Mouse (Mus musculus) heart, postnatal 4 days (tissue): Measurements from ENCODE around the gene Gm16181. TPM values are rescaled to one million over a fixed set of nuclear protein-coding genes. Genes with fewer than 3 reads are reported as not detected.

Experiments
- DNase-seq: peaks from one replicate; pipeline ENCODE4 v3.0.0; 2021
- total RNA-seq, 2 experiments: library from RNA; stranded (reverse); gene quantifications; 2 replicates each; pipeline ENCODE4 v1.2.3; 2021

Gm16181 gene
- total RNA-seq, 2 experiments from 2014 or later: 0.52 TPM; not detected in 1

- DNase-seq: peak; percentile 86
Measured at GRCm38 (mm10) chr17:35195631-35196320, 24.9 kb upstream of the Gm16181 start.

DNA sequence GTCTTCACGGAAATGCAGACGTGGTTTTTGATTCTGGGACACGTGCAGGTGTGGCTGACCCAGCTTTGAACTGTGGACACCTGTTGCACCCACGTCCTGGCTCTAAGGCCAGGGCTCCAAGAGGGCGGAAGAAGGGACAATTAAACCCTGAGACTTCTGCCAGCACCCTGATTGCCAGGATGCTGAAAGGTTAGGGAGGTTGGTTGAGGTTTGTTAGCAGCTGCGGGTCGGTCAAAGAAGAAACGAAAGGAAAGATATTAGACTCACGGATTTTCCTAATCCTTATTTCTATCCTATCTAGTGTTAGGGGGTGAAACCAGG lies 24.4 kb upstream of the Gm16181 start:
- DNase-seq: no peak

GRCm38 (mm10) chr17:35197126-35197525 lies 23.5 kb upstream of the Gm16181 start:
- DNase-seq: no peak

GRCm38 (mm10) chr17:35198029-35198428 lies 22.6 kb upstream of the Gm16181 start:
- no peak for DNase-seq

GRCm38 (mm10) chr17:35198946-35199345 lies 21.7 kb upstream of the Gm16181 start:
- no peak for DNase-seq

- no peak for DNase-seq
Measured at GRCm38 (mm10) chr17:35200398-35200797, 20.2 kb upstream of the Gm16181 start.

DNA sequence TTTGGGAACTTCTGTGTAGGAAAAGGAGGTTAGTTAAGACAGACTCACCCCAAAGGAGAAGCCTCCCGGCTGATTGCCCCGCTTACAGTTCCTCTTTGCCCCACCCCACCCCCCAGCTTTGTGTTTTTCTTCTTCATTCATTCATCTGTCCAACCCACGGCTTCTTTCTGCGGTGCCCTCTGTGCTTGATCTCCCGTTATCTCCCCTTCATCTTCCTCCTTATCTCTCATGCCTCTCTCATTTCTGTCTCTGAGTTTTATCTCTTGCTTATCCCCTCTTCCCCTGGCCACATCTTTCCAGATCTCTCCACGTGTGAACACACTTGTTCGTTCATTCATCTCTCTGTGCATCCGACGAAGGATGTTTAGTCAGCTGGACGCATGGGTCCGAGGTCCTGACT lies 19.5 kb upstream of the Gm16181 start:
- no peak for DNase-seq

GRCm38 (mm10) chr17:35201787-35202186 lies 18.8 kb upstream of the Gm16181 start, which contains the start of gene Tnf:
Tnf (minus strand) TSS chr17:35202007.
- DNase-seq: peak; percentile 74

GRCm38 (mm10) chr17:35202442-35202841 lies 18.2 kb upstream of the Gm16181 start:
- no peak for DNase-seq

DNA sequence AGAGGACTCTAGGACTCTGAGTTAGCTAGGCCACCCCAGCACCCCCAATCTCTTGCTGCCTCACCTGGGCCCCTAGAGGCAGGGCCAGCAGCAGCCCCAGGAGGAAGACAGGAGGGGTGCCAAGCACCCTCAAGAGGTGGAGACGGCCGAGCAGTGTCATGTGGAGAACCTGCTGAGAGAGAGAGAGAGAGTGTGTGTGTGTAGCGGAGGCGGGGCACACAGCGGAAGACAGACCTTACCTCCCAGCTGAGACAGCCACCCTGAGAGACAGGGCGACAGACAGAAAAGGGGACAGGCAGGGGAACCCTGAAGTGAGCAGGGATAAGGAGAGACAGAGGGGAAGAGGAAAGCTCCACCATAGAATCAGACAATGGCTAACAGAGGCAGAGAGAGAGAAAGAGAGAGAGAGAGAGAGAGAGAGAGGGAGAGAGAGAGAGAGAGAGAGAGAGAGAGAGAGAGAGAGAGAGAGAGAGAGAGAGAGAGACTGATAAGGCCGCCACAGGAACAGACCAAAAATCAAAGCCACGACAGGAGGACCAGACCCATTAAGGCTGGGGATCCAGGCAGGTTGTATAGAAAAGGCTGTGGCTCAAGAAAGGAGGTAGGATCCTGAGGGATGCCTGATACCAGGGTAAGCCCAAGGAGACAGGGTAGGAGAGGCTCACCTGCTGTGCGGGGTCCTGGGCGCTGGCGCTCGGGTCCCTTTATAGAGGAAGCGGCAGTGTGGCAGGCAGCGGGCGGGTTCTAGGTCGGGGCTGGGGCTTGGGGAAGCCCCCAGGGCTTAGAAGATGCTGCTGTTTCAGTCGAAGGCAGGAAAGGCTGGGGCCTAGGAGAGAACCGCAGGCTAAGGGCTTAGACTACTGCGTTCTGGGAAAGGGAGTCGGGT lies 15.9 kb upstream of the Gm16181 start, which contains the start of gene Lta:
Lta (minus strand) TSS at position 858 of the 886 bp plus-strand sequence.
- no peak for DNase-seq

DNA sequence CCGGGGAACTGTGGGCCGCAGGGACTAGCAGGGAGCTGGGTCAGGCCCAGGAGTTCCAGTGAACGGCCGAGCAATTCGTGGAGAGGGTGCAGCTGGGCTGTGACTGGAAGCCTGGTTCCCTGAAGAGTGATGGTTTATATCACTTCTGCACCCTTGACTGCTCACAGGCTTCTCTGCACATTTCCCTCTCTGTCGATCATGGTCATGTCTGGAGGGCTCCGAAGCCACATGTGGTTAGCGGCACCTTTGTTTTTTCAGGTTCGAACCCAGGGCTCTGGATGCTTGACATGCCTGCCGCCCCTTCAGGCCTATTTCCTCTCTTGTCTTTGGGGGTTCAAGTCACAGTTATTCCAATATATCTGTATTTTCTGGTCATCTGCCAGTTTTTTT lies 15.3 kb upstream of the Gm16181 start:
- DNase-seq: no peak

DNA sequence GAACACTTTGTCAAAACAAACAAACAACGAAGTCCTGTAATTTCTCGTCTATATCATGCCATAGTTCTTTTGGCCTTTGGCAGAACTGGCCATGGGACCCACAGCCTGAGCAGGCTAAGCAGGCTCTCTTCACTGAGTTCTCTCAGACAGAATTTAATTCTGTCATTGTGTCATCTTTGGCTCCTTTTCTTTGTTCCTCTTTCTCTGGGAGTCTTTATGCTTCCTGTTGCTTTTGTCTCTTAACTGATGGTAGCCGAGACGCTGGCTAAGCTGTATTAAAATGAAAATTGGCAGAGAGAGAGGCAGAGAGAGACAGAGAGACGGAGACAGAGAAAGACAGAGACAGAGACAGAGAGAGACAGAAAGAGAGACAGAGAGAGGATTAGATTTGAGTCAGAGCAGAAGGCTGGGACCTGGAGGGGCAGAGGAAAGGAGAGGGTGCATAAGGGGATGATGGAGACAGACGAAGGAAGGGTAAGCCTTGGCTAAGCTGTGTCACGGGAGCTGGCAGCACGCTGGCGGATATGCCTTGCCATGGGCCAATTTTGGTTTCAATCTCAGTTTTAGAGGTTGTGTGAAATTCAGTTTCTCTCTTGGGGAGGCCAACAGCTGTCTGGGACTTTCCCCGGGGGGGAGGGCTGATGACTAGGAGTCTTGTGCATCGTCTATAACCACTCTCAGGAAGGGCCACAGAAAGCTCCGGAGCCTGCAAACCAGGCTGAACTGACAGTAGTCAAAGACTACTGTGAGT lies 10.7 kb upstream of the Gm16181 start:
- DNase-seq: no peak

- no peak for DNase-seq
Measured at GRCm38 (mm10) chr17:35210593-35210992, 10.0 kb upstream of the Gm16181 start.

DNA sequence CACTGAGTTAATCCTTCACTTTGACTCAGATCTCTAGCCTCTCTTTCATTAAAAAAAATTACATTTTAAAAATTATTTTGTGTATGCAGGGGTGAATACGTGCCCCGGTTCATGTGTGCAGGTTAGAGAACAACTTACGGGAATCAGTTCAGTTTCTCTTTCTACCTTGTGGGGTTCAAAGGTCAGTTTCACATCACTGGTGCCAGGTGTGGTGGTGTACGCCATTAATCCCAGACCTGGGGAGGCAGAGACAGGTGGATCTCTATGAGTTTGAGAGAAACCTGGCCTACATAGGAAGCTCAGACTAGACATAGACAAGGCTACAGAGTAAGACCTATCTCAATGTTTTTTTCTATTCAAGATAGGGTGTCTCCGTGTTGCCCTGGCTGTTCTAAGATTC lies 7.6 kb upstream of the Gm16181 start:
- no peak for DNase-seq

DNA sequence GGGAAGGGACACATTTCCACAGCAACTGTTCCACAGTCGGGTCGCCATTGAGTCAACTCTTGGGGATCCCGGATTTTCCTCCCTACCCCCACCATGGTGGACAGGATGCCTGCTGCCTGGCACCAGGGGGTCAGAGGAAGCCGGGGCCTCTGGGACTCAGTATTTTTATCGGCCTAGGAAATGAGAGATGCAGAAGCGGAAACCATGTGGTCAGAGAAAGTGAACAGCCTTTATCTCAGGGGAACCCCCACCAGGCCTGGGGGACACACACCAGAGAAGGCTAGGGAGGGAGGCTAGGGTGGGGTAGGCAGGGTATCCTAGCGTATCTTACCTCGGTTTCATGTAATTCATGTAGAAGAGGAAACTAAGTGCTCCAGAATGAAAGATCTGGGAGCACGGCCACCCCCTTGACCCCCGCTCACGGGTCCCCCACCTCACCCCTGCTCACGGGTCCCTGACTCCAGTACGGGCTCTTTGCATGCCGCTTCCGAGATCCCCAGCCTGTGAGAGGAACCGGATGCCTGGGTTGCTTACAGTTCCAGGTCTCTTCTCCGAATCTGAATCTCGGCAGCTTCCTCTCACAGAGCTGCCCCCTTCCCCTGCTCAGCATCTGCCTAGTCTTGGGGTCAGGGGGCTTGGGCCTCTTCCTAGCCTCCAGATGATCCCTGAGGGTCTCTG lies 2.0 kb upstream of the Gm16181 start:
- peak; percentile 56 for DNase-seq

DNA sequence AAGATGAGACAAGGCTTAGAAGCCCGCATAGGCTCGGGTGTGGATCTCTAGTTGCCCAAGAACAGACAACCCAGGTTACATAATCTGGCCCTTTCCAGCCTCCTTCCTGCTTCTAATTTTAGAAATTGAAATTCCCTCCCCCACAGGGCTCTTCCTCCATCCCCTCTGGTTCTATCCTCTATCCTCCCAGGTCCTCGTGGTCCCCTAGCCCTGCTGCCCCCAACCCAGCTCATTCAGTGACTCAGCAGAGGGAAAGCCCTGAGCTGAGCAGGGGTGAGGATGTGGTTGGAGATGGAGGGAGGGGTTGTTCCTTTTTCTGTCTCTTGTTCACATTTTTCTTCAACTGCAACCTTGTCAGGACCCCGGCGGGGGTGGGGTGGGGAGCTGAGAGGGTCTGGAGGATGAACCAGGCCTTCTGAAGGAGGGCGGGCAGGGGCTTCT lies 1.0 kb upstream of the Gm16181 start:
- DNase-seq: no peak

GRCm38 (mm10) chr17:35222299-35222698 lies 1.7 kb downstream of the Gm16181 start:
- DNase-seq: no peak

DNA sequence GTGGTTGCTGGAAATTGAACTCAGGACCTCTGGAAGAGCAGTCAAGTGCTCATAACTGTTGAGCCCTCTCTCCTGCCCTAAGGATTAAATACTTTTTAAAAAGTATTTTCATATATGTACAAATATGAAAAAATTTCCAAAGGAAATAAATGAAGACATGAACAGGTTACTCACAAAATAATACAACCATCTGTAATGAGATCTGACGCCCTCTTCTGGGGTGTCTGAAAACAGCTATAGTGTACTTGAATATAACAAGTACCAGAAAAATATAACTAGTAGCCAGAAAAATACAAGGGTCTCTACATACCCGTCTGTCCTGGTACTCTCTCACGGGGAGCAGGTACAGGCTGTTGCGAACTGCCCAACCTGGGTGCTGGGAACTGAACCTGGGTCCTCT lies 4.0 kb downstream of the Gm16181 start:
- no peak for DNase-seq

GRCm38 (mm10) chr17:35225456-35225855 lies 4.8 kb downstream of the Gm16181 start:
- no peak for DNase-seq

GRCm38 (mm10) chr17:35226561-35227046 lies 6.0 kb downstream of the Gm16181 start:
- DNase-seq: no peak

- no peak for DNase-seq
Measured at GRCm38 (mm10) chr17:35231022-35231421, 10.4 kb downstream of the Gm16181 start.

- peak; percentile 92 for DNase-seq
Measured at GRCm38 (mm10) chr17:35232043-35232442, 11.4 kb downstream of the Gm16181 start.
